Mouse (Mus musculus): ENCODE measurements at regions not wholly inside any gene's neighbourhood (a gene's known extent, or its start where the extent isn't known, plus 50 kb on each side); places are given as distances from the start of the nearest gene placed in this dataset.

GRCm38 (mm10) chr4:29133404-29134307, 320.7 kb downstream of the Epha7 start:
- 0 out of 2 replicates have a peak overlapping the region, but pooled peaks have one; percentile 4 for H3K4me3 ChIP-seq (replicated peaks; ENCODE audit: low read length)
- no peaks in the 10 kb centered on the region for H3K36me3 ChIP-seq (ENCODE audit: control insufficient read depth, insufficient read depth, low read length)
- H3K4me2 ChIP-seq (replicated peaks; ENCODE audit: low read depth, low read length, severe bottlenecking): peak overlapping the region; percentile 31
- no peaks in the 10 kb centered on the region for H3K9me3 ChIP-seq (ENCODE audit: control insufficient read depth, low read length)
- H3K9ac ChIP-seq (ENCODE audit: low read depth, low read length, severe bottlenecking): no peak overlapping the region
- no peak for TF ChIP-seq POLR2A (IDR thresholded peaks at IDR 0.05; ENCODE audit: borderline replicate concordance, extremely low read depth, insufficient read depth, insufficient read length)
- WGBS: 29% methylated on average over 21 of the region's 21 CpGs
- peaks cover 7% of the 10 kb centered on the region; the same call in 1 of the 2 replicates for H3K4me1 ChIP-seq (ENCODE audit: control insufficient read depth, insufficient read depth, low read length)
- ATAC-seq (ENCODE audit: low FRiP score, low read depth) (no peak), DNase-seq (ENCODE audit: low spot score) (peak; percentile 50)
- H3K27ac ChIP-seq (replicated peaks; ENCODE audit: low read depth, low read length): no peak overlapping the region
- H3K27me3 ChIP-seq (ENCODE audit: control insufficient read depth, insufficient read depth, low read length): no peaks in the 10 kb centered on the region

- H3K27me3 ChIP-seq (ENCODE audit: control insufficient read depth, insufficient read depth, low read length): no peaks in the 10 kb centered on the region
- WGBS: 30% methylated on average over 5 of the region's 5 CpGs
- no peak for TF ChIP-seq POLR2A (IDR thresholded peaks at IDR 0.05; ENCODE audit: borderline replicate concordance, extremely low read depth, insufficient read depth, insufficient read length)
- no peak overlapping the region for H3K9ac ChIP-seq (ENCODE audit: low read depth, low read length, severe bottlenecking)
- no peak overlapping the region for H3K27ac ChIP-seq (replicated peaks; ENCODE audit: low read depth, low read length)
- no peak overlapping the region for H3K4me2 ChIP-seq (replicated peaks; ENCODE audit: low read depth, low read length, severe bottlenecking)
- H3K9me3 ChIP-seq (ENCODE audit: control insufficient read depth, low read length): no peaks in the 10 kb centered on the region
- ATAC-seq (ENCODE audit: low FRiP score, low read depth): no peak
- DNase-seq (ENCODE audit: low spot score): no peak
- no peak overlapping the region for H3K4me3 ChIP-seq (replicated peaks; ENCODE audit: low read length)
- no peaks in the 10 kb centered on the region for H3K36me3 ChIP-seq (ENCODE audit: control insufficient read depth, insufficient read depth, low read length)
- H3K4me1 ChIP-seq (ENCODE audit: control insufficient read depth, insufficient read depth, low read length): peaks cover 12% of the 10 kb centered on the region; the same call in 1 of the 2 replicates
These were observed 322.9 kb downstream of the Epha7 start for GRCm38 (mm10) chr4:29135685-29136385.

GRCm38 (mm10) chr4:29138771-29139301, 325.9 kb downstream of the Epha7 start:
- 55% methylated on average over 8 of the region's 8 CpGs for WGBS
- Histone ChIP-seq H3K4me2 (replicated peaks; ENCODE audit: low read depth, low read length, severe bottlenecking) (no peak overlapping the region), H3K27ac (replicated peaks; ENCODE audit: low read depth, low read length) (0 out of 2 replicates have a peak overlapping the region, but pooled peaks have one; percentile 9), H3K9ac (ENCODE audit: low read depth, low read length, severe bottlenecking) (no peak overlapping the region), H3K9me3 (ENCODE audit: control insufficient read depth, low read length) (no peaks in the 10 kb centered on the region), H3K4me3 (replicated peaks; ENCODE audit: low read length) (no peak overlapping the region), H3K36me3 (ENCODE audit: control insufficient read depth, insufficient read depth, low read length) (no peaks in the 10 kb centered on the region), H3K4me1 (ENCODE audit: control insufficient read depth, insufficient read depth, low read length) (peaks cover 6% of the 10 kb centered on the region; the same call in 1 of the 2 replicates), H3K27me3 (ENCODE audit: control insufficient read depth, insufficient read depth, low read length) (no peaks in the 10 kb centered on the region)
- ATAC-seq (ENCODE audit: low FRiP score, low read depth) (0 out of 2 replicates have a peak, but pooled peaks have one; percentile 26), DNase-seq (ENCODE audit: low spot score) (peak; percentile 46)
- no peak for TF ChIP-seq POLR2A (IDR thresholded peaks at IDR 0.05; ENCODE audit: borderline replicate concordance, extremely low read depth, insufficient read depth, insufficient read length)

- TF ChIP-seq POLR2A (IDR thresholded peaks at IDR 0.05; ENCODE audit: borderline replicate concordance, extremely low read depth, insufficient read depth, insufficient read length): no peak
- Histone ChIP-seq H3K9me3 (ENCODE audit: control insufficient read depth, low read length) (no peaks in the 10 kb centered on the region), H3K36me3 (ENCODE audit: control insufficient read depth, insufficient read depth, low read length) (no peaks in the 10 kb centered on the region), H3K4me2 (replicated peaks; ENCODE audit: low read depth, low read length, severe bottlenecking) (no peak overlapping the region), H3K4me1 (ENCODE audit: control insufficient read depth, insufficient read depth, low read length) (peaks cover 5% of the 10 kb centered on the region; the same call in 1 of the 2 replicates), H3K27ac (replicated peaks; ENCODE audit: low read depth, low read length) (no peak overlapping the region), H3K27me3 (ENCODE audit: control insufficient read depth, insufficient read depth, low read length) (no peaks in the 10 kb centered on the region), H3K9ac (ENCODE audit: low read depth, low read length, severe bottlenecking) (no peak overlapping the region), H3K4me3 (replicated peaks; ENCODE audit: low read length) (no peak overlapping the region)
- 93% methylated on average over 1 of the region's 1 CpGs for WGBS
- DNase-seq (ENCODE audit: low spot score) (no peak), ATAC-seq (ENCODE audit: low FRiP score, low read depth) (no peak)
These were observed 330.5 kb downstream of the Epha7 start for GRCm38 (mm10) chr4:29143415-29143814.

- no peaks in the 10 kb centered on the region for H3K9me3 ChIP-seq (ENCODE audit: control insufficient read depth, low read length)
- H3K36me3 ChIP-seq (ENCODE audit: control insufficient read depth, insufficient read depth, low read length): no peaks in the 10 kb centered on the region
- H3K4me2 ChIP-seq (replicated peaks; ENCODE audit: low read depth, low read length, severe bottlenecking): no peak overlapping the region
- no peak overlapping the region for H3K4me3 ChIP-seq (replicated peaks; ENCODE audit: low read length)
- H3K9ac ChIP-seq (ENCODE audit: low read depth, low read length, severe bottlenecking): no peak overlapping the region
- H3K27me3 ChIP-seq (ENCODE audit: control insufficient read depth, insufficient read depth, low read length): no peaks in the 10 kb centered on the region
- ATAC-seq (ENCODE audit: low FRiP score, low read depth): no peak
- DNase-seq (ENCODE audit: low spot score): no peak
- no peak overlapping the region for H3K27ac ChIP-seq (replicated peaks; ENCODE audit: low read depth, low read length)
- no peak for TF ChIP-seq POLR2A (IDR thresholded peaks at IDR 0.05; ENCODE audit: borderline replicate concordance, extremely low read depth, insufficient read depth, insufficient read length)
- H3K4me1 ChIP-seq (ENCODE audit: control insufficient read depth, insufficient read depth, low read length): no peaks in the 10 kb centered on the region
- 82% methylated on average over 4 of the region's 4 CpGs for WGBS
These were observed 332.3 kb downstream of the Epha7 start for GRCm38 (mm10) chr4:29145242-29145641.

All from limb, embryonic 14.5 days (tissue).